Mouse (Mus musculus) megakaryocyte, embryonic 14.5 days (primary cell): ENCODE measurements around the gene Aktip.

Experiments used
- FLI1 ChIP-seq: IDR thresholded peaks from 2 replicates; pipeline ENCODE4 v1.6.1; 2012; ENCODE audit warnings: low read length, inconsistent platforms, mixed read lengths
- GATA1 ChIP-seq: IDR thresholded peaks from 3 replicates; pipeline ENCODE4 v1.6.1; 2012; ENCODE audit warnings: mixed read lengths, low read length, inconsistent platforms, borderline replicate concordance

DNA sequence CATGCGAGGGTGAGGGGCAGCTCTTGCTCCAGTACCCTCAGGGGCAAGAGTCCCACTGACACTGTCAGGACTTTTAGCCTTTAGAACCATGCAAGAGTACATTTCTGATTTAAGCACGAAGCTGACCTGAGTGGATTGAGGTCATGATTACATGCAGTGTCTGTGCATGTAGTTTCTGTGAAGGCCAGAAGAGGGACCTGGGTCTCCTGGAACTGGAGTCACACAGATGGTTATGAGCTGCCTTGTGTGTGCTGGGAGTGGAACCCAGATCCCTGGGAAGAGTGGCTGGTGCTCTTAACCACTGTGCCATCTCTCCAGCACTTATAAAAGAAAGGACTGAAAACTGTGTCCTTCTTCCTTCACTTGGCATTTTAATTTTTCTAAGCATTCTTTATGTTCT lies 1.4 kb upstream of the Aktip start:
- no peak for TF ChIP-seq GATA1
- no peak for TF ChIP-seq FLI1
